Mouse (Mus musculus) telencephalon, adult 2 months (tissue): ENCODE data around the gene Hist1h4i.

Experiments
- DNase-seq: peaks from one replicate; pipeline ENCODE4 v3.0.0-alpha.2; 2011; ENCODE audit warnings: low read depth, low spot score

Hist1h4i gene

GRCm38 (mm10) chr13:22036986-22037385 lies 4.2 kb downstream of the Hist1h4i start:
- DNase-seq = no peak

DNA sequence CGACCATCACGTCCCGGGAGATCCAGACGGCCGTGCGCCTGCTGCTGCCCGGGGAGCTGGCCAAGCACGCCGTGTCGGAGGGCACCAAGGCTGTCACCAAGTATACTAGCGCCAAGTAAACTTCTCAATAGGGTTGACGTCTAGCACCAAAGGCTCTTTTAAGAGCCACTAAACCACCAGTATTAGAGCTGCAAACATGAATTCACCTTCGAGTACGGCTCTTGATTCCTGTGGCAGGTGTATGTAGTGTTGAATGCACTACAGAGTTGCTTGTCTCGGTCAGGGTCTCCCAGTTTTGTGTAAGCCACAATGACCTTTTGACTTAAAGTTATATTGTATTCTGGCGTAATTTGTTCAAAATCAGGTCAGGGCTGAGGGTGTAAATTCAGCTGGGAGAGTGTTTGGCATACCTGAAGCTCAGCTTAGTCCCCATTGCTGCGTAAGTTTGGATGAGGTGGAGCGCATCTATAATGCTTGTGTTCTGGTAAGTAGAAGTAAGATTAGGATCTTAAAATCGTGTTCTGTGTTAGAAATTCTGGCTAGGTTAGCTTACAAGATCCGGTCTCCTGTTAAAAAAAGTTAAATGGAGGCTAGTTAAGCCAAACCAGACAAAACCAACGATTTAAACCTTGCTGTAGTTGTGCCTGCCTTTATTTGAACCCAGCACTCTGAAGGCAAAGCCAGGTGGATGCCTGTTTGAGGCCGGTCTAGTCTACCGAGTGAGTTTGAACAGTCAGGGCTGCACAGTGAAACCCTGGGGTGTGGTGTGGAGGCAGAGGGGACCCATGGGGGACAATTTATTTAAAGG lies 4.8 kb downstream of the Hist1h4i start:
- no peak for DNase-seq

- DNase-seq = peak; percentile 96
Measured at GRCm38 (mm10) chr13:22035267-22036148, 5.7 kb downstream of the Hist1h4i start, which contains the start of the genes Hist1h2ah and Hist1h2bk. Gene Hist1h2ah (minus strand): TSS chr13:22035568. Gene Hist1h2bk (plus strand): TSS chr13:22035870.

DNA sequence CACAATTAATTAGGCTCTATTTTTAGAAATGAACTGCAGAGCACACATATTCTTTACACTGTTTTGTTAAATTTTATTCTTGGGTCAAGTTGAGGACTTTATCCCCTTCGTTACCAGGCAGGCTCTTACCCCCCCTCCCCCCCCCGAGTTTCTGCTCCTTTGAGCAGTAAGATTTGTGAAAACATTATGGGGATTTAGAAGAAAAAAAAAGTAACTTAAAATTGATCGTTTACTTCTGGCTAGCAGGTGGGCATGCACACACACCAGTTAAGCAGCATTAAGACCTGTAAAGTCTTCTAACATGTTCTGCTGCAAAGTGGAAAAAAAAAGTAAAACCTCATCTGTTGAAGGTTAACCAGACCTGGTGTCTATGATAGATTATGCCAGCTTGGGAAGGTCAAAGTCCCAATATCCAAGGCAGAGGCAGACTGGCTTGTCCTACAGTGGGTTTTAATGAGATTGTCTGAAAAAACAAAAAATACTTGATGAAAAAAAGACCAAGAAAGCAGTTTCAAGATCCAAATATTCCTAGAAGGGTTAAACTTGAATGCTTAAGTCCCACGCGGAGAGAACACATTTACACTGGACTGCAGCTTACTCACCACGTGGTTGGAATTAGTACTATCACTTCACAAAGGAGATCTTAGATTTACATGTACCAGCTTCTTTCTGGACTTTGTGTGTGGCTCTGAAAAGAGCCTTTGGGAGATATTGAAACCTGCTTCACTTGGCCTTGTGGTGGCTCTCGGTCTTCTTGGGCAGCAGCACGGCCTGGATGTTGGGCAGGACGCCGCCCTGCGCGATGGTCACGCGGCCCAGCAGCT lies 6.5 kb downstream of the Hist1h4i start:
- no peak for DNase-seq

DNA sequence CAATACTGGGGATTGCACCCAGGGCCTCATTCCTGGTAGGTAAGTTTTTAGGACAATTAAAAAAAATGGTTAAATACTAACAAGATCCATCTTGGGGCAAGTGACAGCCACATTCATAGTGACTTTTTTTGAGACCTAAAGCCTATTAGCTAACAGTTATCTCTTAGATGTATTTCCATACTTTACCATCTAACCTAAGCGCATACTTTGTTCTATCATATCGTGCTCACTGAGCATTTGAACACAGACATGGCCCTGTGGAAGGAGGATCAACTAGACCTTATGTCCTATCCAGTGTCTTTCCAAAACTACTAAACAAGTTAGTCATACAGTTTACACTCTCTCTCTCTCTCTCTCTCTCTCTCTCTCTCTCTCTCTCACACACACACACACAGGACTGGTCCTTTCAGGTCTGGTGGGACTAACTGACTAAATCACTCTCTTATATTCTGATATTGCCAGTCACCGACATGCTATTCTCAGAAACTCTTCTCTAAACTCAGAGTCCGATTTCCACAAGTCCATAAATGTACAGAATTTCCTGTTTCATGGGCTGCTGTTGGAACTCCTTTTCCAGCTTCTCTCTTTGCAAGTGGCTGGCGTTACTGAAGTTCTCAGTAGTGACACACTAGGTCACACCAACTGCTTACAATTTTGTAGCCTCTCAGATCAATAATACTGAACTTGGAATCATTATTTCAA lies 7.3 kb downstream of the Hist1h4i start:
- DNase-seq = no peak

- DNase-seq = no peak
Measured at GRCm38 (mm10) chr13:22030493-22030892, 10.7 kb downstream of the Hist1h4i start.

DNA sequence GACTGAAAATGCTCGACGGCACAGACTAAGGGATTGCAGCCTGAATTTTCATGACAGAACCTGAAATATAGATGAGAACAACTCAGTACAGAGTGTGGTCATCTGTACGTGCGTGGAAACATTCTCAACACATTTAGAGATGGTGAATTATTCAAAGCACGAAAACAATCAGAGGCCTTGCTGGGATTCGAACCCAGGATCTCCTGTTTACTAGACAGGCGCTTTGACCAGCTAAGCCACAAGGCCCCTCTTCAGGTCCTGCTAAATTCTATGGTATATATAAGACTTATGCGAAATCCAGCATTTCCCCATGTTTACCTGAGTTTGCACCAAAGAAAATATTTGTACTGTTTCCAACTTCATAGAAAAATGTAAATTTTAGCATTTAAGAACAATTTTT lies 11.2 kb downstream of the Hist1h4i start:
- no peak for DNase-seq

GRCm38 (mm10) chr13:22028673-22029460 lies 12.3 kb downstream of the Hist1h4i start:
- no peak for DNase-seq

DNA sequence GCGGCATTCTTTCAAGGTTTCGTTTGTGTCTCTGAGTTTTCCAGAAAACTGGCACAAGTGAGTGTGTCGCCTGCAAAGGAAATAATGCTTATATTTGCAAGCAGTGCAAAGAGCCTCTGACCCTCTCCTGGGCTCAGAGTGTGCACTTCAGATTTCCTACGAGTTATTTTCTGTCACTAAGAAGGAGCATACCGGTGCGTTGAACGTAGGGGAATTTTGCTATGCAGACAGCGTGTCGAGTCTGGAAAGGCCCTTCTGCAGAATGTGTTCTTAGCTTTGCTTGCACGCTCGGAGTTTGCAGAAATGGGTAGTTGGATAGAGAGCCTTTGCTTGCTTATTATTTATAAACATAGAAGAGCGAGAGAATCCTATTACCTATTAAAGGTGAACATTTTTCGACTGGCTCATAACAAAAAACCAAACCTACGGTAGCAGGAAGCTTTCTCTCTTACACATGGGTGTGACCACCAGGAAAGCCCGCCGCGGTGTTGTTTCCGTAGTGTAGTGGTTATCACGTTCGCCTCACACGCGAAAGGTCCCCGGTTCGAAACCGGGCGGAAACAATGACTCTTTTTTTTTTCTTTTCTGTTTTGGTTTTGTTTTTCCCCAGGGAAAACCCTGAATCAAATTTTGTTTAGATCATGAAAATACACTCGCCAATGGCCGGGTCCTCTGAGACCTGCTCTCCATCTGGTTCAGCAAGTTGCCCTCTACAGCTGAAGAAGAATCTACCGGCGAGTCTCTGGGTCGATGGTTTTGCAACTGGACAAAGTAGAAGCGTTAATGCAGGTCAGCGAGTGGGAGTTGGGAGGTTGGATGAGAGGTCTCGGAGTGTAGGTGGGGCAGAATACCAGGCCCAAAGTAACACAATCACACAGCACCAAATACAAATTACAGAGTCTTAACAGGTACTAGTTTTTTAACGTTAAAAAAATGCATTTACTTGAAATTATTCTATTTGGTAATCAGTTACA lies 14.8 kb downstream of the Hist1h4i start:
- DNase-seq = no peak

- no peak for DNase-seq
Measured at GRCm38 (mm10) chr13:22022241-22022640, 18.9 kb downstream of the Hist1h4i start.

DNA sequence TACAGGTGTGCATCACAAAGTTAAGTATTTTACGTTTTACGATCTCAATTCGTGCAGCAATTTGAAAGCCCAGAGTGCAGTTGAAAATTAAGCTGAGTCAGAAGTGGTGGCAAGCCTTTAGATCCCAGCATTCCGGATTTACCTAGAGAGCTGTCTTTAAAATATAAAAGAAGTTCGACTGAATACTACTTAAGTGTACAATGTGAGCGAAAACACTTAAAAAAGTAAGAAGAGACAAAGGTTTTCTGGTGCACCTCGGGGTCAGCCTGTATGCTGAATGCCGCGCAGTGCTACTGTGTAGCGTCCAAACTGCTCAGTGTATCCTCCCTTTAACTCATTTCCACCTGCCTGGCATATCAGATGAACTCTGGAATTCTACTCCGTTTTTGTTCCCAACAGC lies 19.6 kb downstream of the Hist1h4i start:
- DNase-seq = no peak

- DNase-seq = no peak
Measured at GRCm38 (mm10) chr13:22020901-22021339, 20.2 kb downstream of the Hist1h4i start.

DNA sequence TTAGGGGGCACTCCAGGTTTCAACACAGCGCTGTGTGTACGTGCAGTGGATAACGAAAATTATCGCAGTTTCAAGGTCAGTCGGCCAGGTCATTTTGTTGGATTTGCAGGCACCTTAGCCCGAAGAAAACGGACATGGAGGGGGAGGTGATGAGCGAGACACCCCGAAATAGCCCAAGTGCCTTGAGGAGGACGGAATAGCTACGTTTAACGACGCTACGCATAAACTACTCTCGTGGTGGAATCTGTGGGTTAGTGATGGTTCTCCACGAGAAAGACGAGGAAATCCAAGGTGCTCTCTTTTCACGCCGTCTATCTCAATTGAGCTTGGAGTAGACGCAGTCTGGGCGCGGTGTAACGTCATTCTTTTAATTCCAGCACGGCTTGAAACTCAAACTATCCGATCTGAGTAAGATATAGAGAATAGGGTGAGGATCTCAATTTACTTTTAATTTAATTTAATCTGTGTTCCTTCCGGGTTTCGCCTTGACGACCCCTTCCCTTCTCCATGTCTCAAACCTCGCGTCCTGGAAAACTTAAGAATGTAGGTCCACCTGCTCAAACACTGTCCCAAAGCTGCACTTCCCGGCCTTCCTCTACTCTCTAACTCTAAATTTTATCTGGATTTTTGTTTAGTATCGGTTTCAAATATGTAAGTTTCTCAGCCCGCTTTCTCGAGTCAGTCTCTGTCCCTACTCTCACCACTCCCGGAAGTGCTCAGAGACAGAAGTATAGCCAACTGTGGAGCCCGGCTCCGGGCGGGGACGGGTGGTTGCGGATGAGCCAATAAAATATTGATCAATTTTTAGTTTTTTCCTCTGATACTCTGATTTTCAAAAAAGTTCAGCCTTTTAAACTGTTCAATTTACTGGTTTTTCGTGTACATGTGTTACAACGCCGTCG lies 21.0 kb downstream of the Hist1h4i start:
- no peak for DNase-seq

DNA sequence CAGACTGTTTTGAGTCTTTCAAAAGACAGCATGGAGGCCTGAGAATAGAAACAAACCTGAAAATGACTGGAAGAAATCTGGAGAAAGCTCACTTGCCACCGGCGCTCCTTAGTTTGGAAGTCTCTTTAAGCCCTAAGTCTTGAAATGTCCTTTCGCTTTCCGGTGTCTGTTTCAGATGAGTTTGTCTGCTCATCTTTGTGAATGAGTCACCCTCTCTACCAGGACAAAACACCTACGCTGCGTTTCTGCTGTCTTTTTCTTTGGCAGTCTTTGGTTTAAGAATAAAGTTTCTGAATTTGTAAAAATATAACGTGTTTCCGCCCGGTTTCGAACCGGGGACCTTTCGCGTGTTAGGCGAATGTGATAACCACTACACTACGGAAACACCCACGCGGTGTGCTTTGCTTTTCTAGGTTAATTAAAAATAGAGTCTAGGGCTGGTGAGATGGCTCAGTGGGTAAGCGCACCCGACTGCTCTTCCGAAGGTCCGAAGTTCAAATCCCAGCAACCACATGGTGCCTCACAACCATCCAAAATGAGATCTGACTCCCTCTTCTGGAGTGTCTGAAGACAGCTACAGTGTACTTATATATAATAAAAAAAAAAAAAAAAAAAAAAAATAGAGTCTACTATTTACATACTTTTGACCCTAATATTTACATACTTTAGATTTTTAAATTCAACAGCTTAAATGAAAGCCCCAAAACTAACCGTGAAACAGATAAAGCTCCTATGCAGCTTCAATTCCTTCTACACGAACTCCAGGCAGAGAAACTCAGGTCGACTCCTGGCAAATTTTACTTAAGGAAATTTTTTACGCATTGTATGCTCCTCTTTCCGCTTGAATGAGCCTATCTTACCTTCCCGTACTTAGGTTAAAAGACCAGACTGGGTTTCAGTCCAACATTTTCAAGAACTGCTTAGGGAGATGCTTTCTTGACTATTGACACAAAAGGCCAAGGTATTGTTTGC lies 25.4 kb downstream of the Hist1h4i start:
- DNase-seq = no peak

GRCm38 (mm10) chr13:22014411-22014845 lies 26.7 kb downstream of the Hist1h4i start:
- DNase-seq = no peak

DNA sequence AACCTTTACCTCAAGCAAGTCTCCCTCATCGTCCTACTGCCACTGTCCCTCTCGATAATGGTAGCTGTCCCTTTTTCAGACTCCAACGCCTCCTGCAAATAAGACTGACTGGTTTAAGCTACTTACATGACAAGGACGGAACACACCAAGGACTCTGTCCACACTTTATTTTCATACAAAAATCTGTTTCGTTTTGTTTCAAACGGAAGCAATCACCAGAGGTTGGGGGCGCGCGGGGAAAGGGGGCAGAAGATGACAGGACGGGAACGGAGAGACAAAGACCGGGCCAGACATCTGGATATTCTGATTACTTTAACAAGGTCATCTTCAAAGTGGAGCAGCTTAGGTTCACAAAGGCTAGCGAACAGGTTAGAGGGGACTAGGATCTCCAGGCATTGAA lies 27.4 kb downstream of the Hist1h4i start:
- no peak for DNase-seq

GRCm38 (mm10) chr13:22009642-22010041 lies 31.5 kb downstream of the Hist1h4i start, which contains the start of gene Prss16:
Gene Prss16 (minus strand): TSS chr13:22009742.
- no peak for DNase-seq
